Mouse (Mus musculus) hindbrain, embryonic 14.5 days (tissue): Measurements from ENCODE around the gene Smco2. TPM values are rescaled to one million over a fixed set of nuclear protein-coding genes. Genes with fewer than 3 reads are reported as not detected.

Source experiments
- ATAC-seq: fragments of 200-750 bp; cut with Nextera tagmentation; 2 replicates; pipeline ENCODE4 v1.8.0; 2017; ENCODE audit warnings: moderate number of reproducible peaks, mild to moderate bottlenecking, moderate TSS enrichment, moderate library complexity; ENCODE audit not compliant: low FRiP score
- DNase-seq: peaks from one replicate; pipeline ENCODE4 v3.0.0-alpha.2; 2015; ENCODE audit warnings: low spot score
- H3K27ac ChIP-seq: fragments of 300-500 bp; sonication (generic); 2 replicates; pipeline ENCODE4 v1.5.1; 2014; ENCODE audit warnings: mild to moderate bottlenecking, moderate library complexity
- H3K27me3 ChIP-seq: fragments of 300-500 bp; sonication (generic); 2 replicates; pipeline ENCODE4 v1.6.1; 2014; ENCODE audit warnings: mild to moderate bottlenecking, low read length, mixed read lengths; ENCODE audit not compliant: control insufficient read depth, insufficient read depth
- H3K36me3 ChIP-seq: fragments of 300-500 bp; sonication (generic); replicated peaks from 2 replicates; pipeline ENCODE4 v1.6.1; 2014; ENCODE audit not compliant: control insufficient read depth, insufficient read depth
- H3K4me1 ChIP-seq: fragments of 300-500 bp; sonication (generic); replicated peaks from 2 replicates; pipeline ENCODE4 v1.6.1; 2014; ENCODE audit warnings: antibody characterized with exemption, low read length, mixed read lengths; ENCODE audit not compliant: control insufficient read depth, insufficient read depth
- H3K4me2 ChIP-seq: fragments of 300-500 bp; sonication (generic); replicated peaks from 2 replicates; pipeline ENCODE4 v1.6.1; 2014; ENCODE audit warnings: mild to moderate bottlenecking, moderate library complexity
- H3K4me3 ChIP-seq: fragments of 300-500 bp; sonication (generic); replicated peaks from 2 replicates; pipeline ENCODE4 v1.5.1; 2014; ENCODE audit warnings: mild to moderate bottlenecking, low read length
- H3K9ac ChIP-seq: fragments of 300-500 bp; sonication (generic); 2 replicates; pipeline ENCODE4 v1.6.1; 2014
- H3K9me3 ChIP-seq: fragments of 300-500 bp; sonication (generic); 2 replicates; pipeline ENCODE4 v1.6.1; 2016; ENCODE audit warnings: low read length; ENCODE audit not compliant: control insufficient read depth
- WGBS: fragments of 180-500 bp; shearing (Covaris S2); extraction: QIAGEN DNeasy Blood & Tissue Kit; methylation state at CpG from one replicate; pipeline ENCODE4 v1.1.7; 2014; 5-methylcytosine and 5-hydroxymethylcytosine counted together
- polyA plus RNA-seq: library from polyadenylated mRNA; unstranded; fragments of >200 nt; fragmentation: Nextera tagmentation; extraction: Ambion mirVana; gene quantifications from 2 replicates; pipeline ENCODE4 v1.2.1, GENCODE M21; 2014

The Smco2 gene
- polyA plus RNA-seq, 1 experiment from 2014 or later, result not detected

DNA sequence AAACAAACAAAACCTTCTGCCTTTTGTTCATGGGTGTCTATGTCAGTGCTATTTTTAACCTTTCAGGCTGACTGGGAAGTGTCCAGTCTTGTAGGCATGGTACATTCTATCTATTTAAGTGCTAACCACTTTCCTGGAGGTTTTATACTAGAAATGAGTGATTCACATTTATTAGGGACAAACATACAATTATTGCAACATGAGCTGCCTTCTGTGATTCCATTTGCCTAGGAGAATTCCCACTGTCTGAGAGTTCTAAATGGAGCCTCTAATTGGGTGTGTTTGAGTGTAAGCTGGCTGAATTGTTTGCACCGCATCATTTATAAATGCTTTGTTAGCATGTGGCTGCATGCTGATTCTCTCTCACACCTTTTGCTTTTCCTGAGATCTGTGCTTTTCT lies 65.9 kb downstream of the Smco2 start:
- H3K4me1 ChIP-seq, result 0 out of 2 replicates have a peak, but pooled peaks cover 3% of the 10 kb centered on the region
- H3K9me3 ChIP-seq, result no peaks in the 10 kb centered on the region
- H3K27ac ChIP-seq, result no peak overlapping the region
- H3K4me3 ChIP-seq, result no peak overlapping the region
- H3K4me2 ChIP-seq, result no peak overlapping the region
- no peaks in the 10 kb centered on the region for H3K27me3 ChIP-seq
- no peak overlapping the region for H3K9ac ChIP-seq
- DNase-seq (no peak), ATAC-seq (no peak)
- H3K36me3 ChIP-seq, result no peaks in the 10 kb centered on the region
- 80% methylated on average over 1 of the region's 1 CpGs for WGBS

DNA sequence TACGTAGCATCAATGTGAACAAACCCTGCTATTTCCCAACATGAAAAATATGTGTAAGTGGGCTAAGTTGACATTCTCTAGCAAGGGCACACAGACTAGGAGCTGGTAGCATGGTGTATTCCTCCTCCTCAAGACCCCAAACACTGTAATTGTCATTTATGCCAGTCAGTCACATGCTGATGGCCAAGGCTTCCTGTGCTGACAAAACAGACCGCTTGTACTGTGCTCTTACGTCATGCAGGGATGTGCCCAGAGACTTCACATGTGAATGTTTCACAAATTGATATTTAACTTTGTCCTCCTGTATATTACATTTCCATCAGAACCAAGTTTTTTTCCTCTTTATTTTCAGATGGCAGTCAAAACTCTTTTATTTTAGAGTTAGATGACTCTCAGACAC lies 67.5 kb downstream of the Smco2 start:
- 89% methylated on average over 3 of the region's 3 CpGs for WGBS
- DNase-seq (no peak), ATAC-seq (no peak)
- no peak overlapping the region for H3K9ac ChIP-seq
- no peaks in the 10 kb centered on the region for H3K9me3 ChIP-seq
- H3K36me3 ChIP-seq, result no peaks in the 10 kb centered on the region
- no peak overlapping the region for H3K27ac ChIP-seq
- H3K4me2 ChIP-seq, result no peak overlapping the region
- no peaks in the 10 kb centered on the region for H3K27me3 ChIP-seq
- 0 out of 2 replicates have a peak, but pooled peaks cover 3% of the 10 kb centered on the region for H3K4me1 ChIP-seq
- H3K4me3 ChIP-seq, result no peak overlapping the region

DNA sequence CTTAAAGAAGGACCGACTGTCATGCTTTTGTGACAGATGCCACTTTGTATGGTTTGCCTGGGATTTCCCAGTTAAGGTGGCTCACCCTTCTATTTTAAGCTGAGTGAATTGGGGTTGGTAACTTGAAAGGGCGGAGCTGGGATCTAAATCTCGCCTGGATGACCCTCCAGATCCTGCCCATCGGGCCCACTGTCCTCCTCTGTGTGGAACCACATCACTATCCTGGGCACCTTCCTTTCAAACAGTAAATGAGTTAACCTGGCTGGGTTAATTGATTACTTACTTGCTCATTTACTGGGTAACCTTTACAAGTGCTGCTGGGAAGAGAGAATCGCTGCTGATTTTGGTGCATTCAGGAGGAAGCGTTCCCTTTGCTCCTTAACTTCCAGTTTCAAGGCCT lies 68.4 kb downstream of the Smco2 start:
- Histone ChIP-seq H3K4me1 (no peaks in the 10 kb centered on the region), H3K36me3 (no peaks in the 10 kb centered on the region), H3K9me3 (no peaks in the 10 kb centered on the region), H3K4me3 (no peak overlapping the region), H3K9ac (no peak overlapping the region), H3K4me2 (no peak overlapping the region), H3K27ac (no peak overlapping the region), H3K27me3 (no peaks in the 10 kb centered on the region)
- no peak for ATAC-seq
- 93% methylated on average over 6 of the region's 6 CpGs for WGBS
- no peak for DNase-seq

Other genes with a start within 250 kb of the Smco2 start
- 108 and 112 TPM in 2 replicates for gene Med21, start 207.6 kb upstream of the Smco2 start, polyA plus RNA-seq
- gene Tm7sf3, start 207.3 kb upstream of the Smco2 start, polyA plus RNA-seq, result 32.9 and 33.4 TPM in 2 replicates
- gene Stk38l, start 125.1 kb upstream of the Smco2 start, polyA plus RNA-seq, result 15.6 and 15.9 TPM in 2 replicates
- 2.5 TPM in 2 replicates for gene Arntl2, start 54.0 kb upstream of the Smco2 start, polyA plus RNA-seq
- gene Ppfibp1, start 38.4 kb downstream of the Smco2 start, polyA plus RNA-seq, result 16.0 and 17.3 TPM in 2 replicates
- gene 1700034J05Rik, start 104.3 kb downstream of the Smco2 start, polyA plus RNA-seq, result 0.12 TPM in 1 of 2 replicates, not detected in the other
- gene Rep15, start 182.5 kb downstream of the Smco2 start, polyA plus RNA-seq, result 0.50 and 0.65 TPM in 2 replicates
- 76.8 and 78.3 TPM in 2 replicates for gene Mrps35, start 192.7 kb downstream of the Smco2 start, polyA plus RNA-seq
- 0.43 and 1.4 TPM in 2 replicates for gene Mansc4, start 236.9 kb downstream of the Smco2 start, polyA plus RNA-seq
- 11.0 and 12.4 TPM in 2 replicates for gene Klhl42, start 241.3 kb downstream of the Smco2 start, polyA plus RNA-seq